Mouse (Mus musculus) B cell, adult 2 months (primary cell): ENCODE data around the gene Gpi1.
"Not testable (repeated sequence)": the region's sequence is repeated elsewhere in the genome, so short reads cannot be mapped to it uniquely, and the experiment has no call there.

Experiments used
- DNase-seq, 2 experiments: peaks; one replicate each; pipeline ENCODE4 v3.0.0; 2022

Gene Gpi1

GRCm38 (mm10) chr7:34229153-34229552 lies 983 bp downstream of the Gpi1 start:
- DNase-seq = peak in 1 of 2 experiments; percentile 5

- DNase-seq = no peak
Measured at GRCm38 (mm10) chr7:34228641-34229040, 1.5 kb downstream of the Gpi1 start.

- no peak for DNase-seq
Measured at GRCm38 (mm10) chr7:34226846-34227245, 3.3 kb downstream of the Gpi1 start.

- DNase-seq = no peak
Measured at GRCm38 (mm10) chr7:34226086-34226485, 4.0 kb downstream of the Gpi1 start.

GRCm38 (mm10) chr7:34224308-34224707 lies 5.8 kb downstream of the Gpi1 start:
- no peak for DNase-seq

- DNase-seq = no peak
Measured at GRCm38 (mm10) chr7:34222340-34222739, 7.8 kb downstream of the Gpi1 start.

GRCm38 (mm10) chr7:34221594-34222250 lies 8.4 kb downstream of the Gpi1 start:
- no peak for DNase-seq

- DNase-seq = no peak
Measured at GRCm38 (mm10) chr7:34218496-34218895, 11.6 kb downstream of the Gpi1 start.

GRCm38 (mm10) chr7:34216474-34216873 lies 13.7 kb downstream of the Gpi1 start:
- no peak for DNase-seq

GRCm38 (mm10) chr7:34215481-34215880 lies 14.7 kb downstream of the Gpi1 start:
- DNase-seq = no peak

- DNase-seq = no peak
Measured at GRCm38 (mm10) chr7:34214644-34215043, 15.5 kb downstream of the Gpi1 start.

- DNase-seq = no peak
Measured at GRCm38 (mm10) chr7:34213281-34213680, 16.9 kb downstream of the Gpi1 start.

- DNase-seq = no peak
Measured at GRCm38 (mm10) chr7:34208027-34208745, 21.9 kb downstream of the Gpi1 start.

GRCm38 (mm10) chr7:34206331-34206730 lies 23.8 kb downstream of the Gpi1 start:
- DNase-seq = no peak

GRCm38 (mm10) chr7:34202147-34202546 lies 28.0 kb downstream of the Gpi1 start:
- DNase-seq = not testable (repeated sequence)

- no peak for DNase-seq
Measured at GRCm38 (mm10) chr7:34200829-34201228, 29.3 kb downstream of the Gpi1 start.

GRCm38 (mm10) chr7:34198346-34198745 lies 31.8 kb downstream of the Gpi1 start:
- peak; percentile 74 to 75 for DNase-seq

- peak; percentile 94 to 95 for DNase-seq
Measured at GRCm38 (mm10) chr7:34196132-34197128, 33.7 kb downstream of the Gpi1 start, which contains the start of gene Pdcd2l. TSS of gene Pdcd2l (minus strand) at chr7:34196661.

- peak; percentile 18 to 24 for DNase-seq
Measured at GRCm38 (mm10) chr7:34195632-34196031, 34.5 kb downstream of the Gpi1 start.

GRCm38 (mm10) chr7:34192825-34193224 lies 37.3 kb downstream of the Gpi1 start:
- peak in 1 of 2 experiments; percentile 22 for DNase-seq

GRCm38 (mm10) chr7:34189376-34189989 lies 40.7 kb downstream of the Gpi1 start:
- DNase-seq = peak; percentile 58 to 68

- no peak for DNase-seq
Measured at GRCm38 (mm10) chr7:34183794-34184193, 46.3 kb downstream of the Gpi1 start.

- no peak for DNase-seq
Measured at GRCm38 (mm10) chr7:34183356-34183755, 46.8 kb downstream of the Gpi1 start.
